Mouse (Mus musculus) lung, adult 2 months (tissue): ENCODE measurements around the gene Itm2a. TPM values are rescaled to one million over a fixed set of nuclear protein-coding genes. Genes with fewer than 3 reads are reported as not detected.

Experiments used
- DNase-seq: peaks from one replicate; pipeline ENCODE4 v3.0.0; 2022
- H3K4me1 ChIP-seq: fragments of 200-500 bp; 2 replicates; pipeline ENCODE4 v1.6.1; 2011; ENCODE audit warnings: low read length; ENCODE audit not compliant: control insufficient read depth, insufficient read depth
- H3K4me3 ChIP-seq: fragments of 200-500 bp; replicated peaks from 2 replicates; pipeline ENCODE3; 2011; ENCODE audit warnings: low read depth, mild to moderate bottlenecking, control low read depth, low read length; ENCODE audit errors: extremely low read depth
- CTCF ChIP-seq: fragments of 200-500 bp; IDR thresholded peaks from 2 replicates; pipeline ENCODE4 v1.5.1; 2011; ENCODE audit warnings: mild to moderate bottlenecking, low read length, control low read depth; ENCODE audit not compliant: insufficient read depth
- POLR2A ChIP-seq: fragments of 200-500 bp; IDR thresholded peaks from 2 replicates; pipeline ENCODE4 v1.6.1; 2011; ENCODE audit warnings: low read depth, mild to moderate bottlenecking, control low read depth, low read length, borderline replicate concordance; ENCODE audit errors: extremely low read depth
- WGBS: fragments of 180-500 bp; shearing (Covaris S2); methylation state at CpG from one replicate; pipeline ENCODE4 v1.1.7; 2018; 5-methylcytosine and 5-hydroxymethylcytosine counted together
- polyA plus RNA-seq: library from polyadenylated mRNA; depleted of rRNA; stranded (reverse); fragments of >200 nt; gene quantifications from 2 replicates; pipeline ENCODE4 v1.2.3, GENCODE M21; 2012; rRNA removed

Gene Itm2a
- polyA plus RNA-seq = 10.4 and 13.9 TPM in 2 replicates

DNA sequence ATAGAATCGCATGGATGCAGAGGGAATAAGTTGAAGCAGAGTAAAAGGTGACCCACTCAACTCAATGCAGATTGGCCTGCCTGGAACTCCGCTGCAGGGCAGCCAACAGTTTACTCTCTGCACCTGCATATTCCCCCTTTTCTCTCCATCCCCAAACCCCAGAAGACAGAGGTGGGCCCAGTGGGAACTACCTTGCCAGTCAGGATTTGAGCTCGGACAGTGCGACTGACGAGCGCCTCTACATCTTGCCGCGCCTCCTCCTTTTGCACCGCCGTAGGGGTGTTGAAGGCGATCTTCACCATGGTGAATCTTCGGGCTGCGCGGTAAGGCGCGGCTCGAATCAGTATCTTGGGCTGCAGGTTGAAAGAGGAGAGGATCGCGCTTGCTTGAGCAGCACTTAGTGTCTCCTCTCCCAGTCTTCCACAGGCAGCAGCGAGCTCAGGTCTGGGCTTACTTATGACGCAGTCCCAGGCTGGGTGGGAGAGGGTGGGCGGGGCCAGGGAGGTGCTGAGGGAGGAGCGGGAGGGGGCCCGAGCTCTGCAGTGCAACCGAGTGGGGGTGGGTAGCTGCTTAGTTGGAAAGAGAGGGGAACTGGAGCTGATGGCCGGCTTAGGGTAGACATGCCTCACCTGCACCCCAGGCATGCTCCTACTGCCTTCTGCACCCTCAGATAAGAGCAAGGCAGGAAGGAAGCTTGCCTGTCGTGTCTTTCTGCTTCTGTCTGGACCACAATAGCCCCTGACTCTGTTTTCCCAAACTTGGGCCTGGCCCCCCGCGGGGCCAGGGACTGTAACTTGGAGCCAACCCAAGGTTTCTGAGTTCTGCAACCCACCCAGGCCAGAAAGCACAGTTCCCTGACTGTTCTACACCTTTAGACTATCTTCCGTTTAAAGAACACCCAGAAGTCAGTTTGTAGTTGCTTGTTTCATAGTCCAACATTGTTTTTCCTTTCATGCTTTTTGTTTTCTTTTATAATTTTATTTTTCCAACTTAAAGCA lies at the start of gene Itm2a:
Gene Itm2a (minus strand): TSS at position 462 of the 998 bp plus-strand sequence.
- Histone ChIP-seq H3K4me3 (peak within 1 kb of the TSS; percentile 71), H3K4me1 (no peaks in the 10 kb centered on the region)
- 0 out of 2 replicates have a peak, but pooled peaks have one; percentile 12 for TF ChIP-seq POLR2A
- no peak for TF ChIP-seq CTCF
- peak; percentile 7 for DNase-seq
- 21% methylated on average over 30 of the region's 30 CpGs for WGBS

- DNase-seq = no peak
- WGBS = under 1% methylated on average over 2 of the region's 2 CpGs
- Histone ChIP-seq H3K4me3 (no peak overlapping the region), H3K4me1 (no peaks in the 10 kb centered on the region)
- TF ChIP-seq POLR2A = no peak
- TF ChIP-seq CTCF = 0 out of 2 replicates have a peak, but pooled peaks have one; percentile 4
Observed at GRCm38 (mm10) chrX:107435887-107436286, 32.7 kb upstream of the Itm2a start.

- 68% methylated on average over 2 of the region's 2 CpGs for WGBS
- DNase-seq = no peak
- TF ChIP-seq POLR2A (no peak), CTCF (no peak)
- H3K4me3 ChIP-seq = no peak overlapping the region
- H3K4me1 ChIP-seq = no peaks in the 10 kb centered on the region
Observed at GRCm38 (mm10) chrX:107421304-107421703, 18.1 kb upstream of the Itm2a start.

DNA sequence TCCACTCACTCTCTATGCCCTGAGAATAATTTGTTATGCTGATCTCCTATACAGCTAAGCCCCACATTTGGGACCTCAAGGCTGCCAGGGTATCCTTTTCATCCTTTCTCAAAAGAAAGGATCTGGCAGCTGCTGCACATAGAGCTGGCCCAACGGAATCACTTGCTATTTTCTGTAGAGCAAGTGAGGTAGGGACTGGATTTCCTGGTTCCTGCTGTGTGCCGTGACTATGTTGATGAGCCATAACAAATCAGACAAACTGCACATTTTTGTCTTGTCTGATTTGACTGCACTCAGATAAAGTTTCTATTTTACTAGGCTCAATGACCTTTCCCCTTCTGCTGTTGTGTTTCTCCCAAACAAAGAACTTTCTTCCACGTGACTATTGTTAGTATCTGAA lies 14.2 kb upstream of the Itm2a start:
- H3K4me3 ChIP-seq = no peak overlapping the region
- DNase-seq = no peak
- TF ChIP-seq POLR2A (no peak), CTCF (no peak)
- WGBS = 62% methylated on average over 3 of the region's 3 CpGs
- no peaks in the 10 kb centered on the region for H3K4me1 ChIP-seq

DNA sequence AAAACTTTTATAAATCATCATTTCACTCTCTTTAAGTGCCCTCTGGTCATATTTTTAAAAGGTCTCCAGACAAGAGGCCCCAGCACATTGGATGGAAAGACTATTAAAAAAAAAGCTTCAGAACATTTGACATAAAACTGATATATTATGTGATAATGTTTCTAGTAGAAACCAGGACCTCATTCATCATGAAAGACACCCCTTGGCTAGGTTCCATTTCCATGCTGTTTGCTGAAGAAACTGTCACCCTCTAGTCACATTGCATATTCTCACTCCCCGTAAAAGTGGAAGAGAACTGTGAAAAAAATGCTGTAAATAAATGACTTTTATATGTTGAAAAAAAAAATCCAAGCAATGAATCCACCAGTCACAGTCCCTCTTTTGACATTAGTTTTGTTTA lies 12.8 kb upstream of the Itm2a start:
- no peak for DNase-seq
- no peaks in the 10 kb centered on the region for H3K4me1 ChIP-seq
- 56% methylated on average over 1 of the region's 1 CpGs for WGBS
- TF ChIP-seq POLR2A (no peak), CTCF (no peak)
- H3K4me3 ChIP-seq = no peak overlapping the region

- no peak for DNase-seq
- Histone ChIP-seq H3K4me1 (no peaks in the 10 kb centered on the region), H3K4me3 (no peak overlapping the region)
- TF ChIP-seq CTCF (no peak), POLR2A (no peak)
- 39% methylated on average over 18 of the region's 18 CpGs for WGBS
Observed at GRCm38 (mm10) chrX:107402481-107402880, 695 bp downstream of the Itm2a start.

DNA sequence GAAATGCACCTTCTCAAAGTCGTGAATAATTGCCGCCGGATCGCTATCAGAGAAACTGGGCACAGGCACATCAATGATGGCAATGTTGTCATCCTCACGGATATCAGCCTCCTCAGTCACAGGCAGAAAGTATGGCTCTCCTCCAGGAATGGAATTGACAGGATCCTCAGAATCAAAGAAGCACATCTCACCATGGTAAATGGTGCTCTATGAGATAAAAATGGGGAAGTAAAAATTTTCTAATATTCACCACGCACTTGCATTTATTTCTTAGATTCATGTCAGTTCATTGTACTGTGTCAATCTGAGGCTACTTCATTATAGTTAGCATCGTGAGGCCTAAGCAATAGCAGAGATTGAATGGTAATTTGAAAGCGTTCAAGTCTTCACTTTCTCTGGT lies 4.1 kb downstream of the Itm2a start:
- WGBS = 88% methylated on average over 8 of the region's 8 CpGs
- TF ChIP-seq POLR2A (no peak), CTCF (no peak)

GRCm38 (mm10) chrX:107393256-107393655 lies 9.9 kb downstream of the Itm2a start:
- H3K4me1 ChIP-seq = no peaks in the 10 kb centered on the region
- TF ChIP-seq POLR2A = no peak
- TF ChIP-seq CTCF = no peak
- WGBS = 44% methylated on average over 3 of the region's 3 CpGs
- H3K4me3 ChIP-seq = no peak overlapping the region
- no peak for DNase-seq

More for the DNA sequence above, 4.1 kb downstream of the Itm2a start:
- DNase-seq = no peak
- H3K4me1 ChIP-seq = no peaks in the 10 kb centered on the region
- H3K4me3 ChIP-seq = no peak overlapping the region

GRCm38 (mm10) chrX:107375329-107375728 lies 27.8 kb downstream of the Itm2a start:
- DNase-seq = no peak
- Histone ChIP-seq H3K4me3 (no peak overlapping the region), H3K4me1 (no peaks in the 10 kb centered on the region)
- WGBS = 52% methylated on average over 1 of the region's 1 CpGs
- TF ChIP-seq POLR2A (no peak), CTCF (no peak)

Other genes starting within 250 kb of the Itm2a start
- 0.17 and 0.43 TPM in 2 replicates for gene Gpr174, start 147.5 kb downstream of the Itm2a start, polyA plus RNA-seq